In genomic region chr17:29305058-29305806, GRCm38 (mm10) we compare ENCODE assay signal across 8 mouse cellular contexts. TPM values are rescaled to one million over a fixed set of nuclear protein-coding genes. Genes with fewer than 3 reads are reported as not detected.
DNase-seq lines count a peak whose midpoint lies in the region; ATAC-seq and TF ChIP-seq lines count a peak whose summit lies in the region.

No protein-coding gene starts in this region.

- 24% methylated on average over 15 of the region's 15 CpGs for WGBS in spleen, adult 2 months
- 20% methylated on average over 15 of the region's 15 CpGs for WGBS in embryonic facial prominence, embryonic 10.5 days
- WGBS in hindbrain, postnatal 0 days: 24% methylated on average over 15 of the region's 15 CpGs
- WGBS in midbrain, postnatal 0 days: 29% methylated on average over 15 of the region's 15 CpGs

- peaks cover 40% of the 10 kb centered on the region; the same call in 1 of the 2 replicates for H3K4me1 ChIP-seq in spleen, adult 2 months (ENCODE audit: control insufficient read depth, insufficient read depth, insufficient read length)
- H3K4me1 ChIP-seq in embryonic facial prominence, embryonic 10.5 days: peaks cover 48% of the 10 kb centered on the region
- peaks cover 7% of the 10 kb centered on the region; the same call in 1 of the 2 replicates for H3K4me1 ChIP-seq in hindbrain, postnatal 0 days (ENCODE audit: insufficient read depth, low read length)
- H3K4me1 ChIP-seq in midbrain, postnatal 0 days (ENCODE audit: insufficient read depth, low read length): no peaks in the 10 kb centered on the region

- H3K4me2 ChIP-seq in hindbrain, postnatal 0 days (ENCODE audit: low read depth, low read length): no peak overlapping the region
- no peak overlapping the region for H3K4me2 ChIP-seq in midbrain, postnatal 0 days (ENCODE audit: low read depth, low read length, poor library complexity, severe bottlenecking)

- peak overlapping the region; percentile 90 for H3K27ac ChIP-seq in spleen, adult 2 months (ENCODE audit: insufficient read depth, low read length)
- H3K27ac ChIP-seq in embryonic facial prominence, embryonic 10.5 days (replicated peaks): peak overlapping the region; percentile 63
- peak overlapping the region; percentile 32; the same call in 1 of the 2 replicates for H3K27ac ChIP-seq in hindbrain, postnatal 0 days
- H3K27ac ChIP-seq in midbrain, postnatal 0 days (ENCODE audit: low read depth, low read length): no peak overlapping the region

- no peaks in the 10 kb centered on the region for H3K9me3 ChIP-seq in embryonic facial prominence, embryonic 10.5 days
- no peaks in the 10 kb centered on the region for H3K9me3 ChIP-seq in hindbrain, postnatal 0 days (ENCODE audit: low read length)
- no peaks in the 10 kb centered on the region for H3K9me3 ChIP-seq in midbrain, postnatal 0 days (ENCODE audit: low read length)

- H3K4me3 ChIP-seq in spleen, adult 2 months (ENCODE audit: extremely low read depth, insufficient read depth, insufficient read length): peak overlapping the region; percentile 25; the same call in 1 of the 2 replicates
- H3K4me3 ChIP-seq in embryonic facial prominence, embryonic 10.5 days: 0 out of 2 replicates have a peak overlapping the region, but pooled peaks have one; percentile 6
- H3K4me3 ChIP-seq in hindbrain, postnatal 0 days (ENCODE audit: low read length): no peak overlapping the region
- H3K4me3 ChIP-seq in midbrain, postnatal 0 days (ENCODE audit: low read depth, low read length): no peak overlapping the region

- peaks cover 10% of the 10 kb centered on the region for H3K36me3 ChIP-seq in spleen, adult 2 months (ENCODE audit: control insufficient read depth, insufficient read depth, low read length)
- H3K36me3 ChIP-seq in embryonic facial prominence, embryonic 10.5 days (replicated peaks): peaks cover 18% of the 10 kb centered on the region
- peaks cover 10% of the 10 kb centered on the region; the same call in 1 of the 2 replicates for H3K36me3 ChIP-seq in hindbrain, postnatal 0 days (ENCODE audit: insufficient read depth, low read length)
- peaks cover 14% of the 10 kb centered on the region for H3K36me3 ChIP-seq in midbrain, postnatal 0 days (ENCODE audit: insufficient read depth, low read length)

- no peak for ATAC-seq in hindbrain, postnatal 0 days
- no peak for ATAC-seq in midbrain, postnatal 0 days (ENCODE audit: low FRiP score)

- no peak overlapping the region for H3K9ac ChIP-seq in hindbrain, postnatal 0 days (replicated peaks; ENCODE audit: low read length)
- no peak overlapping the region for H3K9ac ChIP-seq in midbrain, postnatal 0 days (replicated peaks; ENCODE audit: low read length, poor library complexity, severe bottlenecking)

- no peaks in the 10 kb centered on the region for H3K27me3 ChIP-seq in spleen, adult 2 months (ENCODE audit: control insufficient read depth, insufficient read depth, low read length)
- H3K27me3 ChIP-seq in embryonic facial prominence, embryonic 10.5 days (replicated peaks; ENCODE audit: low read depth, poor library complexity, severe bottlenecking): peaks cover 4% of the 10 kb centered on the region; the same call in 1 of the 2 replicates
- no peaks in the 10 kb centered on the region for H3K27me3 ChIP-seq in hindbrain, postnatal 0 days (ENCODE audit: insufficient read depth, low read length)
- no peaks in the 10 kb centered on the region for H3K27me3 ChIP-seq in midbrain, postnatal 0 days (ENCODE audit: insufficient read depth, low read length)

- DNase-seq in spleen, adult 2 months (ENCODE audit: low read depth in 1 of 2, low spot score in 2 of 2): peak in 1 of 2 experiments; percentile 52
- no peak for DNase-seq in spleen, postnatal 14 days (ENCODE audit: low spot score in 2 of 2)
- peak; percentile 39 for DNase-seq in embryonic facial prominence, embryonic 10.5 days (ENCODE audit: low spot score)
- DNase-seq in hindbrain, postnatal 0 days (ENCODE audit: low spot score): peak; percentile 27
- DNase-seq in mesoderm, embryonic 11.5 days (ENCODE audit: low read depth, low spot score): peak; percentile 57
- no peak for DNase-seq in ovary, postnatal 36 days (ENCODE audit: low spot score)
- no peak for DNase-seq in adrenal gland, postnatal 14 days
- DNase-seq in midbrain, postnatal 0 days (ENCODE audit: low spot score): no peak

- no peak for TF ChIP-seq POLR2A in spleen, adult 2 months (IDR thresholded peaks at IDR 0.05; ENCODE audit: low read depth, low read length)

- no peak for TF ChIP-seq CTCF in spleen, adult 2 months (IDR thresholded peaks at IDR 0.05; ENCODE audit: extremely low read depth, insufficient read depth, insufficient read length, insufficient replicate concordance)
- no peak for TF ChIP-seq CTCF in hindbrain, postnatal 0 days (IDR thresholded peaks at IDR 0.05; ENCODE audit: low read depth)
- no peak for TF ChIP-seq CTCF in midbrain, postnatal 0 days (IDR thresholded peaks at IDR 0.05)

RNA-seq across cellular contexts. Expression of gene Pi16, which starts 12.2 kb away (rescaled TPM):
- 4.2 and 6.4 TPM in 2 replicates for polyA plus RNA-seq in spleen, adult 2 months (2012; rRNA removed)
- 0.65 and 0.91 TPM in 2 replicates for polyA plus RNA-seq in embryonic facial prominence, embryonic 10.5 days (2016; fragmentation: Nextera tagmentation; extraction: Ambion mirVana)
- 2.3 and 2.8 TPM in 2 replicates for total RNA-seq in hindbrain, postnatal 0 days (2014; rRNA removed)
- polyA plus RNA-seq in hindbrain, postnatal 0 days (2015; fragmentation: Nextera tagmentation; extraction: Ambion mirVana): 1.7 and 2.3 TPM in 2 replicates
- total RNA-seq in adrenal gland, postnatal 14 days (2021): 20.9 and 25.7 TPM in 2 replicates
- total RNA-seq in midbrain, postnatal 0 days (2014; rRNA removed): 4.3 and 4.6 TPM in 2 replicates
- polyA plus RNA-seq in midbrain, postnatal 0 days (2015; fragmentation: Nextera tagmentation; extraction: Ambion mirVana): 3.3 and 4.0 TPM in 2 replicates

RNA-seq across cellular contexts. Expression of gene BC004004, which starts 36.6 kb away (rescaled TPM):
- polyA plus RNA-seq in spleen, adult 2 months (2012; rRNA removed): 36.5 TPM in 2 replicates
- 47.8 and 49.5 TPM in 2 replicates for polyA plus RNA-seq in embryonic facial prominence, embryonic 10.5 days (2016; fragmentation: Nextera tagmentation; extraction: Ambion mirVana)
- total RNA-seq in hindbrain, postnatal 0 days (2014; rRNA removed): 181 and 262 TPM in 2 replicates
- polyA plus RNA-seq in hindbrain, postnatal 0 days (2015; fragmentation: Nextera tagmentation; extraction: Ambion mirVana): 139 and 145 TPM in 2 replicates
- total RNA-seq in adrenal gland, postnatal 14 days (2021): 135 and 139 TPM in 2 replicates
- 120 and 128 TPM in 2 replicates for total RNA-seq in midbrain, postnatal 0 days (2014; rRNA removed)
- polyA plus RNA-seq in midbrain, postnatal 0 days (2015; fragmentation: Nextera tagmentation; extraction: Ambion mirVana): 146 and 152 TPM in 2 replicates

RNA-seq across cellular contexts. Expression of gene Ppil1, which starts 41.2 kb away (rescaled TPM):
- 24.8 and 34.0 TPM in 2 replicates for polyA plus RNA-seq in spleen, adult 2 months (2012; rRNA removed)
- 219 and 227 TPM in 2 replicates for polyA plus RNA-seq in embryonic facial prominence, embryonic 10.5 days (2016; fragmentation: Nextera tagmentation; extraction: Ambion mirVana)
- total RNA-seq in hindbrain, postnatal 0 days (2014; rRNA removed): 72.6 and 81.4 TPM in 2 replicates
- polyA plus RNA-seq in hindbrain, postnatal 0 days (2015; fragmentation: Nextera tagmentation; extraction: Ambion mirVana): 84.3 and 87.7 TPM in 2 replicates
- total RNA-seq in adrenal gland, postnatal 14 days (2021): 26.0 and 26.4 TPM in 2 replicates
- total RNA-seq in midbrain, postnatal 0 days (2014; rRNA removed): 70.3 and 77.9 TPM in 2 replicates
- polyA plus RNA-seq in midbrain, postnatal 0 days (2015; fragmentation: Nextera tagmentation; extraction: Ambion mirVana): 95.7 and 103 TPM in 2 replicates

RNA-seq across cellular contexts. Expression of gene Mtch1, which starts 42.5 kb away (rescaled TPM):
- 145 and 212 TPM in 2 replicates for polyA plus RNA-seq in spleen, adult 2 months (2012; rRNA removed)
- polyA plus RNA-seq in embryonic facial prominence, embryonic 10.5 days (2016; fragmentation: Nextera tagmentation; extraction: Ambion mirVana): 278 and 280 TPM in 2 replicates
- 622 and 633 TPM in 2 replicates for total RNA-seq in hindbrain, postnatal 0 days (2014; rRNA removed)
- 464 and 500 TPM in 2 replicates for polyA plus RNA-seq in hindbrain, postnatal 0 days (2015; fragmentation: Nextera tagmentation; extraction: Ambion mirVana)
- total RNA-seq in adrenal gland, postnatal 14 days (2021): 300 and 316 TPM in 2 replicates
- 605 and 625 TPM in 2 replicates for total RNA-seq in midbrain, postnatal 0 days (2014; rRNA removed)
- polyA plus RNA-seq in midbrain, postnatal 0 days (2015; fragmentation: Nextera tagmentation; extraction: Ambion mirVana): 510 and 517 TPM in 2 replicates

RNA-seq across cellular contexts. Expression of gene Fgd2, which starts 55.5 kb away (rescaled TPM):
- polyA plus RNA-seq in spleen, adult 2 months (2012; rRNA removed): 268 and 346 TPM in 2 replicates
- 10.2 and 12.3 TPM in 2 replicates for polyA plus RNA-seq in embryonic facial prominence, embryonic 10.5 days (2016; fragmentation: Nextera tagmentation; extraction: Ambion mirVana)
- total RNA-seq in hindbrain, postnatal 0 days (2014; rRNA removed): 14.7 and 19.1 TPM in 2 replicates
- polyA plus RNA-seq in hindbrain, postnatal 0 days (2015; fragmentation: Nextera tagmentation; extraction: Ambion mirVana): 10.3 and 10.9 TPM in 2 replicates
- total RNA-seq in adrenal gland, postnatal 14 days (2021): 2.2 and 11.5 TPM in 2 replicates
- 13.4 and 27.3 TPM in 2 replicates for total RNA-seq in midbrain, postnatal 0 days (2014; rRNA removed)
- 14.4 and 16.5 TPM in 2 replicates for polyA plus RNA-seq in midbrain, postnatal 0 days (2015; fragmentation: Nextera tagmentation; extraction: Ambion mirVana)

Comparison
In these comparisons a context has a peak if more than half of its experiments do, and no peak if none do; other contexts are left out.
1. DNase-seq: peak in embryonic facial prominence, embryonic 10.5 days (single experiment), hindbrain, postnatal 0 days (single experiment) and mesoderm, embryonic 11.5 days (single experiment); none in spleen, postnatal 14 days (0 of 2), ovary, postnatal 36 days (single experiment), adrenal gland, postnatal 14 days (single experiment) and midbrain, postnatal 0 days (single experiment).
2. H3K4me3 ChIP-seq: peak in spleen, adult 2 months (single experiment) and embryonic facial prominence, embryonic 10.5 days (single experiment); none in hindbrain, postnatal 0 days (single experiment) and midbrain, postnatal 0 days (single experiment).